Comparison of ENCODE assay signal across 28 mouse cellular contexts in genomic region chr5:3598766-3599165, GRCm38 (mm10). TPM values are rescaled to one million over a fixed set of nuclear protein-coding genes. Genes with fewer than 3 reads are reported as not detected.
"Had no signal": no experiment of that assay in that cellular context is flagged by ENCODE, and none has a peak within 500 bp of the region (broad histone marks: within the 10 kb centered on the region; RNA-seq: fewer than 3 reads in every experiment).

No protein-coding gene starts in this region.

- ATAC-seq: lung, postnatal 0 days; midbrain, embryonic 13.5 days; midbrain, embryonic 16.5 days had no signal

- H3K4me3 ChIP-seq: lung, embryonic 15.5 days; megakaryocyte, embryonic 14.5 days; midbrain, embryonic 13.5 days; myocyte; neural tube, embryonic 13.5 days; neural tube, embryonic 15.5 days had no signal

- H3K9ac ChIP-seq: lung, embryonic 15.5 days; midbrain, embryonic 13.5 days; neural tube, embryonic 13.5 days; neural tube, embryonic 15.5 days had no signal

- H3K9me3 ChIP-seq: lung, embryonic 15.5 days; megakaryocyte, embryonic 14.5 days; midbrain, embryonic 13.5 days; neural tube, embryonic 13.5 days; neural tube, embryonic 15.5 days had no signal

- H3K27ac ChIP-seq: lung, embryonic 15.5 days; macrophage; midbrain, embryonic 13.5 days; neural tube, embryonic 13.5 days; neural tube, embryonic 15.5 days had no signal

- H3K4me2 ChIP-seq: lung, embryonic 15.5 days; midbrain, embryonic 11.5 days; midbrain, embryonic 13.5 days; neural tube, embryonic 13.5 days; neural tube, embryonic 15.5 days had no signal

- DNase-seq: lung, adult 2 months; lung, postnatal 14 days; lung, postnatal 36 days; retina, postnatal 1 day; right cerebral cortex, adult 18-20 months; right cerebral cortex, postnatal 25 days; right cerebral cortex, postnatal 4 days; spleen, adult 18-20 months; thymus, adult 18-20 months; thymus, postnatal 14 days; thymus, postnatal 36 days had no signal

- H3K27me3 ChIP-seq: lung, embryonic 15.5 days; megakaryocyte, embryonic 14.5 days; midbrain, embryonic 13.5 days; neural tube, embryonic 13.5 days; neural tube, embryonic 15.5 days had no signal

RNA-seq across cellular contexts. Expression of gene Tmbim7, which starts 52.2 kb away (rescaled TPM):
- total RNA-seq: megakaryocyte progenitor cell, adult 5-6 weeks had no signal
- polyA plus RNA-seq: liver, embryonic 16.5 days; lung, adult 2 months; lung, embryonic 15.5 days; lung, postnatal 0 days; macrophage; midbrain, embryonic 11.5 days; midbrain, embryonic 13.5 days; midbrain, embryonic 16.5 days; myocyte; neural tube, embryonic 11.5 days; neural tube, embryonic 13.5 days; neural tube, embryonic 15.5 days; small intestine, adult 2 months; stomach, embryonic 14.5 days; stomach, embryonic 16.5 days; thymus, postnatal 0 days had no signal
